Mouse (Mus musculus): ENCODE results near the gene Ldhd.

DNA sequence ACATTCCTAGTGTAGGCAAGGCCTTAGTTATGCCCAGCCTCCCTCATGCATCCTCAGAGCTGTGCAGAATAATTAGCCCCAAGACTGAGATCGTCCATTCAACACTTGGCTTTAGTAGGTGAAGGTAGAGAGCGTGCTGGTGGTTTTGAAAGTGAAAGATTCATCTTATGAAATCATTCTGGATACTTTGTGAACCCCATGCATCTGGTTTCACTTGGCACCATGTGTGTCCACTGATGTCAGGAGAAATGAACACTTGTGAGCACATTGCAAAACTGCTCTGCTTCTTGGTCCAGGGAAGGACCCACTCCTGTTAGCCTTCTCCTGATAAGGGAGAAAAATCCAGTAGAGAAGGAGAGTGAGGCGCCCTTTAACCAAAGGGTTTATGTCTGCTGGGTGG is 45.2 kb downstream of the Ldhd start:
- TF ChIP-seq CTCF (IDR thresholded peaks at IDR 0.05; ENCODE audit: low read depth): no peak
- TF ChIP-seq EP300 (IDR thresholded peaks at IDR 0.05; ENCODE audit: low read depth): no peak

Data from heart, postnatal 0 days (tissue).